Mouse (Mus musculus): ENCODE results near the gene Elavl2.
"Not testable (repeated sequence)": the region's sequence is repeated elsewhere in the genome, so short reads cannot be mapped to it uniquely, and the experiment has no call there.

Gene Elavl2

GRCm38 (mm10) chr4:91263733-91264440, 136.7 kb downstream of the Elavl2 start:
- H3K27me3 ChIP-seq (ENCODE audit: control insufficient read depth, insufficient read depth, low read length, poor library complexity, severe bottlenecking), result no peaks in the 10 kb centered on the region
- no peaks in the 10 kb centered on the region for H3K36me3 ChIP-seq (ENCODE audit: control insufficient read depth, insufficient read depth, low read length, poor library complexity, severe bottlenecking)
- no peak for DNase-seq (ENCODE audit: low read depth, low spot score)

DNA sequence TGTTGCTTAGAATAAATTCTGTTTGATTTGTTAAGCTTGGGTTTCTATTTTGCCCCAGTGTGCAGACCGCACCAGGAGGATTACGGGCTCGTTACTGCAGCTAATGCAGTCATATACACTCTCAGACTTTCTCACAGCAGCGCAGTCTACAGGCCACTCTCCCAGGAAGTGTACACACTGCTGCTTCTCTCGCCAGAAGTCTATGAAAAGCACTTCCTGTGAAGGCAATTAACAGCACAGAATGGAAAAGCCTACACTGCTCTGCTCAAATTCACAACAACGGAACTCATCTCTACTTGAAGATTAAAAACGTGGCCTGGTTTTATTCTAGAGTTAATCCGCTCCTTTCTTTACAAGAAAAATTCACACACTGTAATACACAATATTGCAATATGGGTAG, 137.7 kb downstream of the Elavl2 start:
- Histone ChIP-seq H3K27me3 (ENCODE audit: control insufficient read depth, insufficient read depth, low read length, poor library complexity, severe bottlenecking) (no peaks in the 10 kb centered on the region), H3K36me3 (ENCODE audit: control insufficient read depth, insufficient read depth, low read length, poor library complexity, severe bottlenecking) (no peaks in the 10 kb centered on the region)
- DNase-seq (ENCODE audit: low read depth, low spot score), result no peak

- DNase-seq (ENCODE audit: low read depth, low spot score), result no peak
- H3K36me3 ChIP-seq (ENCODE audit: control insufficient read depth, insufficient read depth, low read length, poor library complexity, severe bottlenecking), result no peaks in the 10 kb centered on the region
- H3K27me3 ChIP-seq (ENCODE audit: control insufficient read depth, insufficient read depth, low read length, poor library complexity, severe bottlenecking), result no peaks in the 10 kb centered on the region
These were observed 140.0 kb downstream of the Elavl2 start for GRCm38 (mm10) chr4:91260622-91261021.

GRCm38 (mm10) chr4:91248650-91249049, 151.9 kb downstream of the Elavl2 start:
- Histone ChIP-seq H3K36me3 (ENCODE audit: control insufficient read depth, insufficient read depth, low read length, poor library complexity, severe bottlenecking) (no peaks in the 10 kb centered on the region), H3K27me3 (ENCODE audit: control insufficient read depth, insufficient read depth, low read length, poor library complexity, severe bottlenecking) (no peaks in the 10 kb centered on the region)
- no peak for DNase-seq (ENCODE audit: low read depth, low spot score)

DNA sequence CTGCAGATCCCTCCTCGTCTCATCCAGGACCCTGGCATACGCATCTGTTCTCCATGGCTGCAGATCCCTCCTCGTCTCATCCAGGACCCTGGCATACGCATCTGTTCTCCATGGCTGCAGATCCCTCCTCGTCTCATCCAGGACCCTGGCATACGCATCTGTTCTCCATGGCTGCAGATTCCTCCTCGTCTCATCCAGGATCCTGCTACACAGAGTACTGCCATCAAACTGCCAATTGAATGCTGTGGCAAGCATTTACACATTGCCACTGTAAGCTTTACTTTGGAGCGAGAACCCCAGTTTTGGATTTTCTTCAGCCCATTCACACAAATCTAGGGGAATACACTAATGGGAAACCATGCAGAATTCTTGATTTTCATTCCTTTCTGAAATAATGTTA, 155.4 kb downstream of the Elavl2 start:
- not testable (repeated sequence) for H3K36me3 ChIP-seq (ENCODE audit: control insufficient read depth, insufficient read depth, low read length, poor library complexity, severe bottlenecking); H3K27me3 ChIP-seq (ENCODE audit: control insufficient read depth, insufficient read depth, low read length, poor library complexity, severe bottlenecking); DNase-seq (ENCODE audit: low read depth, low spot score)

DNA sequence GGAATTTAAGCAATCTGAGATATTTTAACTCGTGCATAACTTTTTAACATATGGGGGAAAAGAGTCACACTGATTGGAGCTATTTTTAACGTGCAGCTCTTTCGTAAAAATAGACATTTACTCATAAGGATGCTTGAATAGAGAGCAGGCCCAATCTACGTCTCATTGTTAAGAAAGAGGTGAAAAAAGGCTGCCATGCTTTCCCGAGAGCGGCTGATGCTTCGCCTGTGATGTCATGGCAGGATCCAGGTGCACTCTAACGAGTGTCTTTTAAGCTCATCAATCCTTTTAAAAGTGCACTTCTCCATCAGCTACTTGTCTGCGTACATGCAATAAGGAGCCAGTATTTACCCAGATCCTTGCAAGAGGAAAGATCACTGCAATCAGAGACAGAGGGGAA, 156.0 kb downstream of the Elavl2 start:
- H3K27me3 ChIP-seq (ENCODE audit: control insufficient read depth, insufficient read depth, low read length, poor library complexity, severe bottlenecking), result no peaks in the 10 kb centered on the region
- DNase-seq (ENCODE audit: low read depth, low spot score), result no peak
- H3K36me3 ChIP-seq (ENCODE audit: control insufficient read depth, insufficient read depth, low read length, poor library complexity, severe bottlenecking), result no peaks in the 10 kb centered on the region

DNA sequence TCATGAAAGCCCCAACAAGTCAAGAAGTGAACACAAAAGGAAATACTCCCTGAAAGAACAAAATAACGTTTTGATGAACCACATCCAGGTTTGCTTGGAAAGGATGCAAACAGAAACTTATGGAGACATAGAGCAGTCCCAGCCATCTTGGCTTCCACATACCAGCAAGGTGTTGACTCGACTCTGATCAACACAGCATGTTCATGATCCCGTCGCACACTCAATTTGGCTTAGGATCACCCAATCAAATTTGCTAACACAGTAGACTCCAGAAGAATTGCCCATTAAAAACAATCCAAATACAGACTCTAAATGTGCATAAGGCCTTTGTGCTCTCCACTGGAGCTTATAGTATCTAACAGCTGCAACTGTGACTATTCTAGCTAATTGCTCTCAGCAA, 156.7 kb downstream of the Elavl2 start:
- Histone ChIP-seq H3K36me3 (ENCODE audit: control insufficient read depth, insufficient read depth, low read length, poor library complexity, severe bottlenecking) (no peaks in the 10 kb centered on the region), H3K27me3 (ENCODE audit: control insufficient read depth, insufficient read depth, low read length, poor library complexity, severe bottlenecking) (no peaks in the 10 kb centered on the region)
- no peak for DNase-seq (ENCODE audit: low read depth, low spot score)

GRCm38 (mm10) chr4:91238739-91239485, 161.7 kb downstream of the Elavl2 start:
- H3K36me3 ChIP-seq (ENCODE audit: control insufficient read depth, insufficient read depth, low read length, poor library complexity, severe bottlenecking), result no peaks in the 10 kb centered on the region
- DNase-seq (ENCODE audit: low read depth, low spot score), result no peak
- no peaks in the 10 kb centered on the region for H3K27me3 ChIP-seq (ENCODE audit: control insufficient read depth, insufficient read depth, low read length, poor library complexity, severe bottlenecking)

DNA sequence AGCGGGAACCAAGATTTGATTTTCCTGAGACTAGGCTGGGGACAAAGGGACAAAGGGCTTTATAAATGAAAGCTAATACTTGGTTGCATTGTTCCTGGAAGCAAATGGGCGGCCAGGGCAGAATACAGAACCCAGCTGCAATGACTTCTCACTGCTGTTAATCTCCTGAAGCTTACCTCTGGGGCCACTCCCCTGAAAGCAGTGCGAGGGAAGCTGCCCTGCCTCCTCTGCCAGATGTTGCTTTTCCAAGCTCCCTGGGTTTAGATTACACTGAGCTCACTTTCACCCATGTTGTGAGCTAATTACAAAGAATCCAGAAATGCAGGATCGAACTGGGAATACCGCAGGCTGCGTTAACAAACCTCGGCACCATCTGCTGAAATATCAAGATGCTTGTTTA, 163.6 kb downstream of the Elavl2 start:
- DNase-seq (ENCODE audit: low read depth, low spot score), result no peak
- Histone ChIP-seq H3K36me3 (ENCODE audit: control insufficient read depth, insufficient read depth, low read length, poor library complexity, severe bottlenecking) (no peaks in the 10 kb centered on the region), H3K27me3 (ENCODE audit: control insufficient read depth, insufficient read depth, low read length, poor library complexity, severe bottlenecking) (no peaks in the 10 kb centered on the region)

DNA sequence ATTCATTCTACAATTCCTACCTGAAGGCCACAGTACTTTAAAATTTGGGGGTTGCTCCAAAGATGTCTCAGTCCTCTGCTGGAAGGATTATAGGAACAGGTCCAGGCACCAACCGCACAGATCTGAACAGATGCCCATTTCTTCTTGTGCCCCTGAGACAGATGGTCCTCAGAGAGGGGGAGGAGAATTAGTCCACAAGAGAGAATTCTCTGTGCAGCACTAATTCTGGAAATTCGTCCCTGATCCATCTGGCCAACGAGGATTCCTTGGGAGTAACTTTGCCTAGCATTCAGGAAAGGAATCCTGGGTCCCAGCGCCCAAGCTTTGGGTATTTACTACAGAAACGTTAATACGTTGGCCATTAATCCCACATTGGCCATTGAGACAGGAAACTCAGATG, 165.6 kb downstream of the Elavl2 start:
- H3K27me3 ChIP-seq (ENCODE audit: control insufficient read depth, insufficient read depth, low read length, poor library complexity, severe bottlenecking), result no peaks in the 10 kb centered on the region
- no peak for DNase-seq (ENCODE audit: low read depth, low spot score)
- no peaks in the 10 kb centered on the region for H3K36me3 ChIP-seq (ENCODE audit: control insufficient read depth, insufficient read depth, low read length, poor library complexity, severe bottlenecking)

DNA sequence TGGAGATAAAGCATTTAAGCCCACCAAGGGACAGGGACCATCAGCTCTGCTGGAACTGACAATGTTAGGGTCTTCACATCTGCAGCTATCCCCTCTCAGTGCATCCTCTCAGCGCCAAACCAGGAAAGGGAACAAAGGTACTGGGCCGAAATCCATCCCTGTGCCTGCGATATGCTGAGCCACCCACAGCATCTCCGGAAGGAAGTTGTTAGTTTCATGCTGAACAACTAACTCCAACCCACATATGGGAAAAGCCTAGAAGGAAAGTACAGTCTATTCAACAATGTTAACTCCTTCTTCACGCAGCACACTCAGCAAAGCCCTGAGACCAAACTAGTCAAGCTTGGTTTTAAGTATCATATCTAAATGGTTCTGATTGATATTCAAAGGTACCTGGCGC, 167.0 kb downstream of the Elavl2 start:
- no peaks in the 10 kb centered on the region for H3K36me3 ChIP-seq (ENCODE audit: control insufficient read depth, insufficient read depth, low read length, poor library complexity, severe bottlenecking)
- H3K27me3 ChIP-seq (ENCODE audit: control insufficient read depth, insufficient read depth, low read length, poor library complexity, severe bottlenecking), result no peaks in the 10 kb centered on the region
- no peak for DNase-seq (ENCODE audit: low read depth, low spot score)

GRCm38 (mm10) chr4:91230439-91230863, 170.1 kb downstream of the Elavl2 start:
- DNase-seq (ENCODE audit: low read depth, low spot score), result no peak
- Histone ChIP-seq H3K27me3 (ENCODE audit: control insufficient read depth, insufficient read depth, low read length, poor library complexity, severe bottlenecking) (no peaks in the 10 kb centered on the region), H3K36me3 (ENCODE audit: control insufficient read depth, insufficient read depth, low read length, poor library complexity, severe bottlenecking) (no peaks in the 10 kb centered on the region)

GRCm38 (mm10) chr4:91228341-91228740, 172.2 kb downstream of the Elavl2 start:
- H3K27me3 ChIP-seq (ENCODE audit: control insufficient read depth, insufficient read depth, low read length, poor library complexity, severe bottlenecking), result no peaks in the 10 kb centered on the region
- no peak for DNase-seq (ENCODE audit: low read depth, low spot score)
- H3K36me3 ChIP-seq (ENCODE audit: control insufficient read depth, insufficient read depth, low read length, poor library complexity, severe bottlenecking), result no peaks in the 10 kb centered on the region

DNA sequence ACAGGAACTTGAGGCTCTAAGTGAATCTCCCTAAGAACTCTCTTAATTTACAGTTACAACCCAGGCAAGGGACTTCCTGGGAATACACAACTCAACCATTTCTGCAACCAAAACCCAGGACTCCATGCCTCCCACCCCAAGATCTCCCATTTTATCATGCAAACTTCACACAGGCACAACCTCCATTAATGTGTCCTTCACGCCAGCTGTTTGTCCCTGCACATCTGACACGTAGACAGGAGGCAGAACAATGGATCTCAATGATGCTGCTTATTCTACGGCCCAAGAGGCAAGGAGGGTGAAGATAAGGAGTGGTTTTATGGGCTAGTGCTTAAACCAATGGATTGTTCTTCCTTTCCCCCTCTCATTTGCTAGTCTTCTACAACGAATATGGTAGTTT, 176.8 kb downstream of the Elavl2 start:
- Histone ChIP-seq H3K36me3 (ENCODE audit: control insufficient read depth, insufficient read depth, low read length, poor library complexity, severe bottlenecking) (no peaks in the 10 kb centered on the region), H3K27me3 (ENCODE audit: control insufficient read depth, insufficient read depth, low read length, poor library complexity, severe bottlenecking) (no peaks in the 10 kb centered on the region)
- DNase-seq (ENCODE audit: low read depth, low spot score), result no peak

DNA sequence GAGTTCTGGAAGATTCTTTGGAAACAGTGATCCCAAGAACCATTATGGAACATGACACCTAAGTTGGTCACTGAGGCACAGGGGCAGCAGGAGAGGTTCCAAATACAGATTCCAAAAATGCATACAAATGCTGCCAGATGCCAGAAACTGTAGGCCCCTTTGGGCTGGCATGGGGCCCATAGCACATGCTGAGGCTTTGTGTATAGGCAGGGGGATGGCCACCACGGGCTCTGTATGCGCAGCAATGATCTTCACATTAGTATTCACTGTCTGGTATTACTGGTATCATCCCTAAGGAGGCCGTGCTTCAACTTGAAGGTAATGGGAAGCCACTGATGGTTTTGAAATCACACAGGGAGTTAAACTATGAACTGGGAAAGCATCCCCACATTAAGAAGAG, 181.3 kb downstream of the Elavl2 start:
- Histone ChIP-seq H3K27me3 (ENCODE audit: control insufficient read depth, insufficient read depth, low read length, poor library complexity, severe bottlenecking) (0 out of 2 replicates have a peak, but pooled peaks cover 1% of the 10 kb centered on the region), H3K36me3 (ENCODE audit: control insufficient read depth, insufficient read depth, low read length, poor library complexity, severe bottlenecking) (no peaks in the 10 kb centered on the region)
- no peak for DNase-seq (ENCODE audit: low read depth, low spot score)
